Mouse (Mus musculus) heart, embryonic 14.5 days (tissue): ENCODE measurements around the gene Lgals3bp. TPM values are rescaled to one million over a fixed set of nuclear protein-coding genes. Genes with fewer than 3 reads are reported as not detected.
A peak's percentile ranks its signal among the peaks of the same experiment; 100 is the strongest.

Experiments used
- ATAC-seq: fragments of 200-750 bp; cut with Nextera tagmentation; 2 replicates; pipeline ENCODE4 v1.8.0; 2017; ENCODE audit warnings: low read depth, moderate TSS enrichment; ENCODE audit not compliant: insufficient number of reproducible peaks, insufficient read depth, low FRiP score
- H3K27ac ChIP-seq, 2 experiments: fragments of 200-500 bp in 1 of 2; fragments of 300-500 bp in 1 of 2; sonication (generic) in 1 of 2; replicated peaks in 1 of 2; 2 replicates each; pipeline ENCODE4 v1.5.1; 2012 to 2014; ENCODE audit warnings: low read depth in 2 of 2, low read length in 2 of 2, control low read depth in 1 of 2, mild to moderate bottlenecking in 1 of 2, mixed read lengths in 1 of 2; ENCODE audit not compliant: control insufficient read depth in 1 of 2, insufficient read depth in 1 of 2
- H3K27me3 ChIP-seq: fragments of 300-500 bp; sonication (generic); 2 replicates; pipeline ENCODE4 v1.6.1; 2014; ENCODE audit warnings: mild to moderate bottlenecking, low read length, control low read depth; ENCODE audit not compliant: control insufficient read depth, insufficient read depth
- H3K36me3 ChIP-seq: fragments of 300-500 bp; sonication (generic); 2 replicates; pipeline ENCODE4 v1.6.1; 2014; ENCODE audit warnings: mild to moderate bottlenecking, control low read depth, low read length, mixed read lengths; ENCODE audit not compliant: control insufficient read depth, insufficient read depth
- H3K4me1 ChIP-seq, 2 experiments: fragments of 200-500 bp in 1 of 2; fragments of 300-500 bp in 1 of 2; sonication (generic) in 1 of 2; 2 replicates each; pipeline ENCODE4 v1.6.1; 2012 to 2014; ENCODE audit warnings: low read length in 2 of 2, control low read depth in 1 of 2, mixed read lengths in 1 of 2; ENCODE audit not compliant: control insufficient read depth in 2 of 2, insufficient read depth in 2 of 2
- H3K4me2 ChIP-seq: fragments of 300-500 bp; sonication (generic); 2 replicates; pipeline ENCODE4 v1.6.1; 2014; ENCODE audit warnings: mild to moderate bottlenecking, low read length
- H3K4me3 ChIP-seq, 2 experiments: fragments of 200-500 bp in 1 of 2; fragments of 300-500 bp in 1 of 2; sonication (generic) in 1 of 2; 2 replicates each; pipeline ENCODE4 v1.5.1; 2012 to 2014; ENCODE audit warnings: low read length in 2 of 2, mild to moderate bottlenecking in 2 of 2, control low read depth in 1 of 2, low read depth in 1 of 2, moderate library complexity in 1 of 2; ENCODE audit not compliant: control insufficient read depth in 1 of 2, insufficient read depth in 1 of 2
- H3K9ac ChIP-seq: fragments of 300-500 bp; sonication (generic); 2 replicates; pipeline ENCODE4 v1.6.1; 2014; ENCODE audit warnings: mild to moderate bottlenecking, low read length
- H3K9me3 ChIP-seq: fragments of 300-500 bp; sonication (generic); 2 replicates; pipeline ENCODE4 v1.6.1; 2016; ENCODE audit warnings: low read length, control low read depth; ENCODE audit not compliant: control insufficient read depth
- WGBS: fragments of 180-500 bp; shearing (Covaris S2); extraction: QIAGEN DNeasy Blood & Tissue Kit; methylation state at CpG from one replicate; pipeline ENCODE4 v1.1.7; 2014; 5-methylcytosine and 5-hydroxymethylcytosine counted together
- polyA plus RNA-seq: library from polyadenylated mRNA; unstranded; fragments of >200 nt; fragmentation: Nextera tagmentation; extraction: Ambion mirVana; gene quantifications from 2 replicates; pipeline ENCODE4 v1.2.1, GENCODE M21; 2014

The Lgals3bp gene
- polyA plus RNA-seq, 1 experiment from 2014 or later: 7.2 TPM

GRCm38 (mm10) chr11:118423266-118423971 is 21.5 kb upstream of the Lgals3bp start:
- peak overlapping the region; percentile 32 to 66; a peak in 3 of 4 replicates for H3K27ac ChIP-seq
- 3% methylated on average over 18 of the region's 18 CpGs for WGBS
- peak overlapping the region; percentile 27 for H3K4me3 ChIP-seq
- ATAC-seq: peak; percentile 24
- no peaks in the 10 kb centered on the region for H3K9me3 ChIP-seq
- H3K27me3 ChIP-seq: peaks cover 5% of the 10 kb centered on the region; the same call in 1 of the 2 replicates
- peak overlapping the region; percentile 73 for H3K4me2 ChIP-seq
- peaks cover 23 to 32% of the 10 kb centered on the region in 2 experiments for H3K4me1 ChIP-seq
- H3K36me3 ChIP-seq: no peaks in the 10 kb centered on the region
- peak overlapping the region; percentile 70 for H3K9ac ChIP-seq

DNA sequence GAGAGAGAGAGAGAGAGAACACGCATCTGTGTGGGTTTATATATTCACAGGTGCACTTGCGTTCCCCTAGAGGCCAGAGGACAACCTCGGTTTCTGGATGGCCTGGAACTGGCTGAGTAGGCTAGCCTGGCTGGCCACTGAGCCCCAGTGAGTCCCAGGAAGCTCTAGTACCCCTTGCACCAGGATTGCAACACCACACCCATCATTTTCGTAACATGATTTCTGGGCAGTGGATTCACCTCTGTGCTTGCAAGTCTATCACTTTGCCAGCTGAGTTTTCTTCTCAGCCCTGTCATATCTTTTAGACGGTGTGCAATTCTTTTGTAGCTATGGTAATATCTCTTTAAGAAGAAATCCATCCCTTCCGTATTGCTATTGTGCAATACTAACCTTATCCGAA is 18.4 kb upstream of the Lgals3bp start:
- Histone ChIP-seq H3K4me1 (peaks cover 22 to 33% of the 10 kb centered on the region in 2 experiments), H3K36me3 (peaks cover 18% of the 10 kb centered on the region; the same call in 1 of the 2 replicates), H3K4me3 (no peak overlapping the region), H3K4me2 (no peak overlapping the region), H3K9me3 (no peaks in the 10 kb centered on the region), H3K9ac (no peak overlapping the region), H3K27ac (no peak overlapping the region), H3K27me3 (no peaks in the 10 kb centered on the region)
- ATAC-seq: no peak
- 68% methylated on average over 7 of the region's 7 CpGs for WGBS

- Histone ChIP-seq H3K36me3 (peaks cover 30% of the 10 kb centered on the region), H3K4me2 (peak within 1 kb of the TSS; percentile 84), H3K4me1 (peaks cover 15 to 26% of the 10 kb centered on the region in 2 experiments), H3K9ac (peak within 1 kb of the TSS; percentile 98), H3K27ac (peak within 1 kb of the TSS; percentile 37 to 70; a peak in 3 of 4 replicates), H3K9me3 (no peaks in the 10 kb centered on the region), H3K27me3 (no peaks in the 10 kb centered on the region), H3K4me3 (peak within 1 kb of the TSS; percentile 89 to 92)
- under 1% methylated on average over 50 of the region's 50 CpGs for WGBS
- ATAC-seq: peak; percentile 91
Measured at GRCm38 (mm10) chr11:118418834-118419504, 17.1 kb upstream of the Lgals3bp start, which contains the start of gene Cant1. Cant1 (minus strand) TSS chr11:118419086.

DNA sequence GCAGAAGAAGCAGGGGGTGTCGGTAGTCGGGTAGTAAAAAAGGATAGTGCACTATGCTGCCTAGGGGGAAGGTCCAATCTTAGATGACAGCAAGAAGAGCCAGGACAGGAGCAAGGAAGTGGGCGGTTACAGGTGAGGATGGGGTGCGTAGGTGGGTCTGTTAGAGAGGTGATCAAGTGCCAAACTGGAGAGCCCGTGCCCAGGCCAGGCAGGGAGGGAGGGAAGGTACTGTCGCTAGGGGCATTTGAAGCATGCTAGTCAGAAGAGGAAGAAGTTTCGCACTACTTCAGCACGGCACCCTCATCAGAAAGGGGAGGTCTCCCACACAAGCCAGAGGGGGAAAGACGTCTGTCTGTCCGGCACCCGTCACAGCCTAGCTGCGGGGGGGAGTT is 16.5 kb upstream of the Lgals3bp start:
- peaks cover 35% of the 10 kb centered on the region for H3K36me3 ChIP-seq
- H3K27me3 ChIP-seq: no peaks in the 10 kb centered on the region
- H3K9me3 ChIP-seq: no peaks in the 10 kb centered on the region
- WGBS: 3% methylated on average over 12 of the region's 12 CpGs
- H3K4me2 ChIP-seq: peak overlapping the region; percentile 84
- H3K4me1 ChIP-seq: peaks cover 10 to 20% of the 10 kb centered on the region in 2 experiments
- peak overlapping the region; percentile 37 to 67; a peak in 3 of 4 replicates for H3K27ac ChIP-seq
- ATAC-seq: peak; percentile 18; the same call in 1 of the 2 replicates
- peak overlapping the region; percentile 98 for H3K9ac ChIP-seq
- peak overlapping the region; percentile 89 to 92 for H3K4me3 ChIP-seq

- Histone ChIP-seq H3K4me3 (peak overlapping the region in 1 of 2 experiments; percentile 92; a peak in 2 of 4 replicates), H3K27me3 (no peaks in the 10 kb centered on the region), H3K36me3 (peaks cover 38% of the 10 kb centered on the region), H3K4me1 (peaks cover 9 to 17% of the 10 kb centered on the region in 2 experiments), H3K27ac (no peak overlapping the region), H3K4me2 (peak overlapping the region; percentile 84), H3K9ac (peak overlapping the region; percentile 98), H3K9me3 (no peaks in the 10 kb centered on the region)
- no peak for ATAC-seq
- 93% methylated on average over 9 of the region's 9 CpGs for WGBS
Measured at GRCm38 (mm10) chr11:118417496-118417895, 15.6 kb upstream of the Lgals3bp start.

- ATAC-seq: no peak
- Histone ChIP-seq H3K27me3 (no peaks in the 10 kb centered on the region), H3K4me2 (no peak overlapping the region), H3K27ac (no peak overlapping the region), H3K4me3 (no peak overlapping the region), H3K36me3 (peaks cover 49% of the 10 kb centered on the region), H3K9ac (no peak overlapping the region), H3K9me3 (no peaks in the 10 kb centered on the region), H3K4me1 (peaks cover 9 to 17% of the 10 kb centered on the region in 2 experiments)
- WGBS: 86% methylated on average over 7 of the region's 7 CpGs
Measured at GRCm38 (mm10) chr11:118416046-118416445, 14.2 kb upstream of the Lgals3bp start.

DNA sequence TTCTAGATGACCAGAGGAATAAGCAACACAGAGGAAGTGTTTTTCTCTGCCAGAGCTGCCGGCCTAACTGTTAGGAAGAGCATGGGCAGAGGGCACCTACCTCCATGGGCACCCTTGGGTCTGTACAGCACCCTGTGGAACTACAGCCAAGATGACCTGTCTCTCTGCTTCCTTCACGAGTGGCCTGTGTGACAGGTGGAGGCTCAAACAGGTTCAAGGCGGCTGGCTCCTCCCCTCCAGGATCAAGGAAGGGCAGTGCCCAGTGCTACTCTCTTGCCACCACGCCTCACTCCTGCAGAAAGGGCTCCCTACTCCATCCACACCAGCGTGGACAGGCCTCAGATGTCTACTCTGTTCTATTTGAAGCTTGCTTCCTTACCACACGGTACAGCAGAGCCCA is 13.7 kb upstream of the Lgals3bp start:
- no peaks in the 10 kb centered on the region for H3K27me3 ChIP-seq
- H3K27ac ChIP-seq: no peak overlapping the region
- H3K4me3 ChIP-seq: no peak overlapping the region
- H3K4me1 ChIP-seq: peaks cover 9 to 17% of the 10 kb centered on the region in 2 experiments
- peaks cover 53% of the 10 kb centered on the region for H3K36me3 ChIP-seq
- no peak overlapping the region for H3K9ac ChIP-seq
- no peak for ATAC-seq
- WGBS: 90% methylated on average over 6 of the region's 6 CpGs
- H3K9me3 ChIP-seq: no peaks in the 10 kb centered on the region
- H3K4me2 ChIP-seq: no peak overlapping the region
